Mouse (Mus musculus) erythroid progenitor cell, adult 5-6 weeks (primary cell): ENCODE measurements around the gene Filip1l. TPM values are rescaled to one million over a fixed set of nuclear protein-coding genes. Genes with fewer than 3 reads are reported as not detected.

Source experiments
- ATAC-seq: replicated peaks from 2 replicates; pipeline ENCODE4 v1.8.0; 2016; ENCODE audit warnings: moderate number of reproducible peaks, mild to moderate bottlenecking, moderate TSS enrichment, inconsistent platforms; ENCODE audit not compliant: poor library complexity, low FRiP score, severe bottlenecking
- total RNA-seq, 2 experiments: library from RNA; stranded (forward) in 1 of 2; stranded (reverse) in 1 of 2; fragments of 150-400 nt in 1 of 2; fragments of 186-747, 209-891 nt in 1 of 2; gene quantifications; 2 replicates each; pipeline versions ENCODE4 v1.2.3 to v1.2.4; 2015 to 2017; ENCODE audit warnings: low replicate concordance in 2 of 2

The Filip1l gene
- total RNA-seq, 2 experiments from 2014 or later = 6.1 to 13.4 TPM

- ATAC-seq = no peak
Observed at GRCm38 (mm10) chr16:57392461-57392860, 39.6 kb downstream of the Filip1l start.

GRCm38 (mm10) chr16:57393161-57393560, 40.3 kb downstream of the Filip1l start:
- no peak for ATAC-seq

GRCm38 (mm10) chr16:57396249-57396648, 43.4 kb downstream of the Filip1l start:
- ATAC-seq = no peak

- ATAC-seq = no peak
Observed at GRCm38 (mm10) chr16:57397845-57398244, 45.0 kb downstream of the Filip1l start.

GRCm38 (mm10) chr16:57398387-57399214, 45.7 kb downstream of the Filip1l start:
- no peak for ATAC-seq

GRCm38 (mm10) chr16:57399566-57399965, 46.7 kb downstream of the Filip1l start:
- no peak for ATAC-seq

- ATAC-seq = no peak
Observed at GRCm38 (mm10) chr16:57401702-57402101, 48.8 kb downstream of the Filip1l start.

- ATAC-seq = no peak
Observed at GRCm38 (mm10) chr16:57402910-57403309, 50.0 kb downstream of the Filip1l start.

GRCm38 (mm10) chr16:57403825-57404224, 50.9 kb downstream of the Filip1l start:
- no peak for ATAC-seq

GRCm38 (mm10) chr16:57412766-57413165, 59.9 kb downstream of the Filip1l start:
- ATAC-seq = no peak

- ATAC-seq = no peak
Observed at GRCm38 (mm10) chr16:57416049-57416448, 63.2 kb downstream of the Filip1l start.

- ATAC-seq = no peak
Observed at GRCm38 (mm10) chr16:57417017-57417416, 64.1 kb downstream of the Filip1l start.

GRCm38 (mm10) chr16:57417955-57418354, 65.1 kb downstream of the Filip1l start:
- no peak for ATAC-seq

GRCm38 (mm10) chr16:57419332-57419731, 66.4 kb downstream of the Filip1l start:
- ATAC-seq = no peak

GRCm38 (mm10) chr16:57419881-57420280, 67.0 kb downstream of the Filip1l start:
- no peak for ATAC-seq

- no peak for ATAC-seq
Observed at GRCm38 (mm10) chr16:57420773-57421556, 68.1 kb downstream of the Filip1l start.

GRCm38 (mm10) chr16:57421680-57422417, 69.0 kb downstream of the Filip1l start:
- no peak for ATAC-seq

GRCm38 (mm10) chr16:57423001-57423800, 70.3 kb downstream of the Filip1l start:
- ATAC-seq = no peak

GRCm38 (mm10) chr16:57426680-57427079, 73.8 kb downstream of the Filip1l start:
- ATAC-seq = no peak
